Mouse (Mus musculus): ENCODE measurements around the gene Nploc4. TPM values are rescaled to one million over a fixed set of nuclear protein-coding genes. Genes with fewer than 3 reads are reported as not detected.

Nploc4 gene
- polyA plus RNA-seq, 1 experiment from 2014 or later: 51.8 TPM

DNA sequence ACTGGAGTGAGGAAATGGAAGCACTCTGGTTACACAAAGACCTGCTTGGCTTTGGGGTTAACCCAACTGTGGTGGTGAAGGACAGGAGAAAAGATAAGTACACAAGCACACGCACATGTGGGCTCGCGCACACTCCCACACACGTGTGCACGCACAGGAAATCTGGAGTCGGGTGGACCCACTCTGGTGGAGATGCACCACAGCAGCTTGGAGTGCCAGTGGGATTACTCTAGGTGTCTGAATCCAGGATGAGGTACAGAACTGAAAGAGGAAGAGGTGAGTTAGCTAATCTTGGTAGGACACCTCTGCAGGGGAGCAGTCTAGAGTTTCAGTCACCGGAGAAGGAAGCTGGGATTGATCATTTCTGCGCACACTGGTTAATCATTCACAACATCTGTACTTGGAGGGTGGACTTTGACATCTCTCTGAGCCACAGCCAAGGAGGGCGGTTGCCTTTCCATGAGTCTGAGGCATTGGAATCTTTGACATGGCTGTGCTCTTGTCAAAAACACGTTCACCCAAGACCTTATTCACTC is 97.5 kb downstream of the Nploc4 start:
- 91% methylated on average over 10 of the region's 10 CpGs for WGBS
- no peak for ATAC-seq (ENCODE audit: low FRiP score, low read depth)

DNA sequence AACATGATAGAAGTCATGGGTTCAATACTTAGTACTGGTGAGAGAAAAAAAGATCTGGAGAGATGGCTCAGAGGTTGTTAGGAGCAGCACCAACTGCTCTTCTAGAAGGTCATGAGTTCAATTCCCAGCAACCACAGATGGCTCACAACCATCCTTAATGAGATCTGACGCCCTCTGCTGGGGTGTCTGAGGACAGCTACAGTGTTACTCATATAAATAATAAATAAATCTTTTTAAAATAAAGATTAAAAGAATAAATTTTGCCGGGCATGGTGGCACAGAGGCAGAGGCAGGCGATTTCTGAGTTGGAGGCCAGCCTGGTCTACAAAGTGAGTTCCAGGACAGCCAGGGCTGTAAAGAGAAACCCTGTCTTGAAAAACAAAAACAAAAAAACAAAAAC is 98.7 kb downstream of the Nploc4 start:
- Histone ChIP-seq H3K27ac (replicated peaks) (no peak overlapping the region), H3K27me3 (no peaks in the 10 kb centered on the region), H3K9ac (replicated peaks) (no peak overlapping the region), H3K4me1 (no peaks in the 10 kb centered on the region), H3K4me3 (no peak overlapping the region), H3K4me2 (replicated peaks) (no peak overlapping the region), H3K9me3 (peaks cover 3% of the 10 kb centered on the region; the same call in 1 of the 2 replicates), H3K36me3 (no peaks in the 10 kb centered on the region)
- ATAC-seq (ENCODE audit: low FRiP score, low read depth): no peak
- 75% methylated on average over 3 of the region's 3 CpGs for WGBS

More for the DNA sequence above, 97.5 kb downstream of the Nploc4 start:
- no peak overlapping the region for H3K4me3 ChIP-seq
- H3K4me1 ChIP-seq: peaks cover 2% of the 10 kb centered on the region
- no peaks in the 10 kb centered on the region for H3K27me3 ChIP-seq
- H3K9ac ChIP-seq (replicated peaks): no peak overlapping the region
- H3K9me3 ChIP-seq: no peaks in the 10 kb centered on the region
- H3K4me2 ChIP-seq (replicated peaks): no peak overlapping the region
- no peak overlapping the region for H3K27ac ChIP-seq (replicated peaks)
- peaks cover 2% of the 10 kb centered on the region for H3K36me3 ChIP-seq

DNA sequence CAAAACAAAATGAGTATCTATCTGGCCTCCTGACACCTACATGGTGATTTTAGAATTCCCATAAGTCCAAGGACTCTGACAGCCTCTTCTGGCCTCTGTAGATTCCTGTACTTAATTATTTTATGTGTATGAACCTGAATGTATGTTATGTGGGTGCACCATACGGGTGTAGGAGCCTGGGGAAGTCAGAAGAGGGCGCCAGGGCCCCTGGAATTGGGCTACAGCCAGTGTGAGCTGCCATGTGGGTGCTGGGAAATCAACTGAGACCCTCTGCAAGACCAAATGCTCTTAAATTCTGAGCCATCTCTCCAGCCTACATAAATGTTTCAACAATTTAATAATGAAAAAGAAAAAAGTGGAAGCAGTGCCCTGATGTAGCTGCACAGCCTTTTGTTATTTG is 100.1 kb downstream of the Nploc4 start:
- H3K36me3 ChIP-seq: no peaks in the 10 kb centered on the region
- no peaks in the 10 kb centered on the region for H3K27me3 ChIP-seq
- no peak overlapping the region for H3K9ac ChIP-seq (replicated peaks)
- peaks cover 3% of the 10 kb centered on the region; the same call in 1 of the 2 replicates for H3K9me3 ChIP-seq
- no peaks in the 10 kb centered on the region for H3K4me1 ChIP-seq
- H3K27ac ChIP-seq (replicated peaks): no peak overlapping the region
- no peak for ATAC-seq (ENCODE audit: low FRiP score, low read depth)
- 25% methylated on average over 2 of the region's 2 CpGs for WGBS
- H3K4me2 ChIP-seq (replicated peaks): no peak overlapping the region
- no peak overlapping the region for H3K4me3 ChIP-seq

DNA sequence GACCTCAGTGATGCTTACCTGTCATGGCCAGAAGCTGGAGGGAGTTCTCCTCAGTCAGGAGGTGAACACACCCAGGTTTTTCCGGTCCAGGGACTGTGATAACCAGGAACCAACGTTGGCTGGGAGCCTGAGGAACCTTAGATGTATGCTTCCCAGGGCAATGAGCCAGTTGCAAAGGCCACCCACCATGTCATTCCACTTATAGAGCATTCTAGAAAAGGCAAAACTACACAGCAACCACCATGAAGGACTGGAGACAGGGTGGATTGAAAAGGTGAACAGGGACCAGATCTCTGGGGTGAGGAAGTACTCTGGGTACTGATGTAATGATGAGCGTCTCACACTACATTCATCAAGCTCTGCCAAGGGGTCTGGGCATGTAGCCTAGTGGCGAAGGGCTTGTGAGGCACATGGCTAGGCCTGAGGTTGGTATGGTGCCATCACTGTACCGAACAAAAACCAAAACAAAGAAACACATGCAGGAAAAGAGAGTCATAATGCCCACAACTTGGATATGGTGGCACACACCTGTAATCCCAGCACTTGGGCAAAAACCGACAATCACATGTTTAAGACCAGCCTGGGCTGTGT is 102.0 kb downstream of the Nploc4 start:
- WGBS: 87% methylated on average over 6 of the region's 6 CpGs
- H3K36me3 ChIP-seq: no peaks in the 10 kb centered on the region
- H3K4me3 ChIP-seq: no peak overlapping the region
- no peak overlapping the region for H3K27ac ChIP-seq (replicated peaks)
- peaks cover 3% of the 10 kb centered on the region; the same call in 1 of the 2 replicates for H3K9me3 ChIP-seq
- no peaks in the 10 kb centered on the region for H3K4me1 ChIP-seq
- no peak for ATAC-seq (ENCODE audit: low FRiP score, low read depth)
- no peak overlapping the region for H3K4me2 ChIP-seq (replicated peaks)
- H3K9ac ChIP-seq (replicated peaks): no peak overlapping the region
- H3K27me3 ChIP-seq: no peaks in the 10 kb centered on the region

Small RNA genes lying within 50 kb of the gene (microRNA-seq; reads per million reads assigned to microRNA genes)
- gene Gm23419 (not detected), gene Mir6935 (4.9 reads per million, percentile 18 among the genes with 10 or more reads in this experiment)

Other genes starting within 250 kb of the Nploc4 start
- gene Bahcc1, start 204.8 kb downstream of the Nploc4 start, polyA plus RNA-seq (2016; fragmentation: Nextera tagmentation; extraction: Ambion mirVana): 25.1 and 26.1 TPM in 2 replicates
- 3,175 and 3,231 TPM in 2 replicates for gene Actg1, start 89.2 kb downstream of the Nploc4 start, polyA plus RNA-seq (2016; fragmentation: Nextera tagmentation; extraction: Ambion mirVana)
- 1.4 and 1.5 TPM in 2 replicates for gene Fscn2, start 76.2 kb downstream of the Nploc4 start, polyA plus RNA-seq (2016; fragmentation: Nextera tagmentation; extraction: Ambion mirVana)
- 51.3 and 55.4 TPM in 2 replicates for gene Faap100, start 58.9 kb downstream of the Nploc4 start, polyA plus RNA-seq (2016; fragmentation: Nextera tagmentation; extraction: Ambion mirVana)
- gene Tspan10, start 4.9 kb upstream of the Nploc4 start, polyA plus RNA-seq (2016; fragmentation: Nextera tagmentation; extraction: Ambion mirVana): not detected in 2 replicates
- gene Pde6g, start 15.8 kb upstream of the Nploc4 start, polyA plus RNA-seq (2016; fragmentation: Nextera tagmentation; extraction: Ambion mirVana): 0.20 TPM in 1 of 2 replicates, not detected in the other
- gene Oxld1, start 20.4 kb upstream of the Nploc4 start, polyA plus RNA-seq (2016; fragmentation: Nextera tagmentation; extraction: Ambion mirVana): 11.7 and 11.9 TPM in 2 replicates
- gene Ccdc137, start 20.4 kb upstream of the Nploc4 start, polyA plus RNA-seq (2016; fragmentation: Nextera tagmentation; extraction: Ambion mirVana): 30.1 and 35.1 TPM in 2 replicates
- 56.4 and 58.8 TPM in 2 replicates for gene Arl16, start 29.9 kb upstream of the Nploc4 start, polyA plus RNA-seq (2016; fragmentation: Nextera tagmentation; extraction: Ambion mirVana)
- 112 and 118 TPM in 2 replicates for gene Mrpl12, start 46.9 kb upstream of the Nploc4 start, polyA plus RNA-seq (2016; fragmentation: Nextera tagmentation; extraction: Ambion mirVana)
- gene Slc25a10, start 54.1 kb upstream of the Nploc4 start, polyA plus RNA-seq (2016; fragmentation: Nextera tagmentation; extraction: Ambion mirVana): 37.7 and 38.8 TPM in 2 replicates
- 0.18 and 0.29 TPM in 2 replicates for gene Gcgr, start 93.0 kb upstream of the Nploc4 start, polyA plus RNA-seq (2016; fragmentation: Nextera tagmentation; extraction: Ambion mirVana)
- 212 and 232 TPM in 2 replicates for gene Mcrip1, start 112.0 kb upstream of the Nploc4 start, polyA plus RNA-seq (2016; fragmentation: Nextera tagmentation; extraction: Ambion mirVana)
- not detected in 2 replicates for gene Ppp1r27, start 113.4 kb upstream of the Nploc4 start, polyA plus RNA-seq (2016; fragmentation: Nextera tagmentation; extraction: Ambion mirVana)
- gene P4hb, start 135.5 kb upstream of the Nploc4 start, polyA plus RNA-seq (2016; fragmentation: Nextera tagmentation; extraction: Ambion mirVana): 384 and 418 TPM in 2 replicates
- gene Arhgdia, start 143.9 kb upstream of the Nploc4 start, polyA plus RNA-seq (2016; fragmentation: Nextera tagmentation; extraction: Ambion mirVana): 504 and 557 TPM in 2 replicates
- gene Alyref, start 160.7 kb upstream of the Nploc4 start, polyA plus RNA-seq (2016; fragmentation: Nextera tagmentation; extraction: Ambion mirVana): 652 and 655 TPM in 2 replicates
- 165 and 182 TPM in 2 replicates for gene Anapc11, start 160.7 kb upstream of the Nploc4 start, polyA plus RNA-seq (2016; fragmentation: Nextera tagmentation; extraction: Ambion mirVana)
- gene Npb, start 170.8 kb upstream of the Nploc4 start, polyA plus RNA-seq (2016; fragmentation: Nextera tagmentation; extraction: Ambion mirVana): 0.98 TPM in 1 of 2 replicates, not detected in the other
- gene Pcyt2, start 180.2 kb upstream of the Nploc4 start, polyA plus RNA-seq (2016; fragmentation: Nextera tagmentation; extraction: Ambion mirVana): 148 and 157 TPM in 2 replicates
- 40.4 and 48.2 TPM in 2 replicates for gene Sirt7, start 187.5 kb upstream of the Nploc4 start, polyA plus RNA-seq (2016; fragmentation: Nextera tagmentation; extraction: Ambion mirVana)
- 33.3 and 36.8 TPM in 2 replicates for gene Mafg, start 195.9 kb upstream of the Nploc4 start, polyA plus RNA-seq (2016; fragmentation: Nextera tagmentation; extraction: Ambion mirVana)
- 31.6 and 34.1 TPM in 2 replicates for gene Pycr1, start 206.1 kb upstream of the Nploc4 start, polyA plus RNA-seq (2016; fragmentation: Nextera tagmentation; extraction: Ambion mirVana)
- 0.99 TPM in 1 of 2 replicates, not detected in the other for gene Myadml2, start 210.4 kb upstream of the Nploc4 start, polyA plus RNA-seq (2016; fragmentation: Nextera tagmentation; extraction: Ambion mirVana)
- gene Notum, start 223.5 kb upstream of the Nploc4 start, polyA plus RNA-seq (2016; fragmentation: Nextera tagmentation; extraction: Ambion mirVana): 0.58 and 0.87 TPM in 2 replicates
- 149 and 154 TPM in 2 replicates for gene Aspscr1, start 235.3 kb upstream of the Nploc4 start, polyA plus RNA-seq (2016; fragmentation: Nextera tagmentation; extraction: Ambion mirVana)